13 mouse cellular contexts compared by ENCODE assay signal in the genomic region with DNA sequence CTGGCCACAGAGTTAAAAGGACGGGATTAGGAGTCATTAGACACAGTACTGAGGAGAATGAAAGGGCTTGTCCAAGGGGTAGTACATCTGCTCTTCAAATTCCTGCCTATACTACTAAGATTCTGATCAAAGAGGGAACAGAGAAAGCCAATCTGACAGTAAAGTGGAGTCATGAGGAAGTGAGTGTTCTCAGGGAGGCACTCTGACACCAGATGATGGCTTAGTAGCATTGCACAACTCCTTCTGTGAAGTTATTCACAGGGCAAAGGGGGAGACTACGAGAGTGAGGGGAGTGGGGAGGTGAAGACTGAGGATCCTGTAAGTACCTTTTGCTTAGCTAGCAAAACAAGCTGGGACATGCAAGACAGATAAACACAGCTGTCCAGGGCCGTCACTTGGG.
"Had no signal": no experiment of that assay in that cellular context is flagged by ENCODE, and none has a peak within 500 bp of the region (broad histone marks: within the 10 kb centered on the region; RNA-seq: fewer than 3 reads in every experiment).

No protein-coding gene starts in this region.

- H3K27me3 ChIP-seq: liver, embryonic 13.5 days; neural tube, embryonic 13.5 days had no signal

- DNase-seq: kidney, adult 18-20 months; kidney, adult 9 months; kidney, postnatal 14 days; layer of hippocampus, adult 9-11 months; liver, embryonic 13.5 days; lung, embryonic 14.5 days; lung, postnatal 10 days; midbrain, embryonic 14.5 days; thymus, adult 18-20 months; thymus, postnatal 36 days had no signal

- H3K27ac ChIP-seq: layer of hippocampus, adult 2 months; liver, embryonic 13.5 days; neural tube, embryonic 13.5 days had no signal

- H3K4me1 ChIP-seq: liver, embryonic 13.5 days; neural tube, embryonic 13.5 days had no signal

- H3K9ac ChIP-seq: liver, embryonic 13.5 days; lung, embryonic 14.5 days; neural tube, embryonic 13.5 days had no signal

- ATAC-seq: intestine, embryonic 16.5 days had no signal

- H3K4me3 ChIP-seq: layer of hippocampus, adult 2 months; liver, embryonic 13.5 days; neural tube, embryonic 13.5 days had no signal

- H3K4me2 ChIP-seq: liver, embryonic 13.5 days; lung, embryonic 14.5 days; neural tube, embryonic 13.5 days had no signal

- H3K9me3 ChIP-seq: liver, embryonic 13.5 days; neural tube, embryonic 13.5 days had no signal
